Mouse (Mus musculus): ENCODE data around the gene Scn1b. TPM values are rescaled to one million over a fixed set of nuclear protein-coding genes. Genes with fewer than 3 reads are reported as not detected.
A peak's percentile ranks its signal among the peaks of the same experiment; 100 is the strongest.

Gene Scn1b
- total and polyA plus RNA-seq, 3 experiments: 0.30 TPM; not detected in 2

DNA sequence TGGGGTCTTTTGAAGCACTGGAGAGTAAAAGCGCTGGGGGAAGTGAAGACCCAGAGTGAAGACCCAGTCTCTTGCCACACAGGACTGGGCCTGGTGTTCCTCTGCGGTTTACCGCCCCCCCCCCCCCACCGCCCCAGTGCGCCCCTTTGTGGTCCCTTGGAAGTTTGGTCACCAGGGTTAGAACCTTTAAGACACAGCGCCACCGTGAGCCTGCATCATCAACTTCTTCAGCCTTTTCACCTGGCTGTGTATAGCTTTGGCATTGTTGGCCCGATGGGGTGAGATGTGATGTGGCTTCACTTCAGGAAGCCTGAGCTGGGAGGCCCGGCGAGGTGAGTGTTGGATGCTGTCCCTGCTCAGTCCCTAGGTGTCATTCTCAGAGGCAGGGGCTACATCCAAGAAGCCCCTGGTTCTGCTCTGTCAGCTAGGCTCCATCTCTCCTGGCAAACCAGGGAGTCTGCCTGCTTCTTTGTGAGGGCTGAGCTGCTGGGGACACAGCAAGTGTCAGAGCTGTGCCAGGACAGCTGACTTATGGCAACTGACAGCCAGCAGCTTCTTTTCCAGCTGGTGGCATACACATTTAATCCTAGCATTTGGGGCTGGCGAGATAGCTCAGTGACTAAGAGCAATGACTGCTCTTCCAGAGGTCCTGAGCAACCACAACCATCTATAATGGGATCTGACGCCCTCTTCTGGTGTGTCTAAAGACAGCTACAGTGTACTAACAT, 31.9 kb downstream of the Scn1b start:
- H3K4me2 ChIP-seq (ENCODE audit: insufficient read depth, low read depth, poor library complexity, severe bottlenecking): no peak overlapping the region
- H3K9me3 ChIP-seq (replicated peaks; ENCODE audit: low read length): peaks cover 6% of the 10 kb centered on the region
- no peak for DNase-seq (ENCODE audit: extremely low read depth)
- in situ Hi-C loops (cut with MboI; ENCODE audit: low pct_ligation_motif_present, low pct_unique_long_range_greater_than_20kb, low sequenced_read_pairs): loop anchor here (5.0 kb wide), 2 partner anchors 33 to 82 kb away; no protein-coding TSS in a partner anchor
- no peak overlapping the region for H3K9ac ChIP-seq (ENCODE audit: insufficient read depth, low read depth)
- H3K79me2 ChIP-seq (replicated peaks; ENCODE audit: control insufficient read depth, extremely low read depth, insufficient read depth, poor library complexity, severe bottlenecking): no peaks in the 10 kb centered on the region
- no peak overlapping the region for H3K4me3 ChIP-seq (replicated peaks in 1 of 3; ENCODE audit: low read depth in 2 of 3, low read length in 2 of 3, poor library complexity in 1 of 3)
- dilution Hi-C loops (cut with MboI; ENCODE audit: extremely low pct_ligation_motif_present, extremely low pct_unique_long_range_greater_than_20kb, low sequenced_read_pairs): no loop called here
- H3K36me3 ChIP-seq (replicated peaks in 1 of 2; ENCODE audit: control insufficient read depth in 1 of 2, insufficient read depth in 1 of 2, low read length in 1 of 2): peaks cover 0 to 17% of the 10 kb centered on the region in 2 experiments
- peaks cover 0 to 5% of the 10 kb centered on the region in 2 experiments; a peak in 2 of 4 replicates for H3K4me1 ChIP-seq (ENCODE audit: control insufficient read depth in 1 of 2, insufficient read depth in 2 of 2)
- TF ChIP-seq CTCF (conservative IDR thresholded peaks at IDR 0.05 in 1 of 2, IDR thresholded peaks at IDR 0.05 in 1 of 2; ENCODE audit: low read depth in 2 of 2, low read length in 2 of 2) (peak in 1 of 2 experiments; percentile 51; a peak in 2 of 4 replicates), ELF1 (IDR thresholded peaks at IDR 0.05; ENCODE audit: low read depth, low read length) (no peak)
- H3K27ac ChIP-seq (ENCODE audit: insufficient read depth, low read depth): no peak overlapping the region
- peaks cover 30% of the 10 kb centered on the region for H3K27me3 ChIP-seq (replicated peaks)

- H3K9me3 ChIP-seq (replicated peaks; ENCODE audit: low read length): peaks cover 3% of the 10 kb centered on the region
- dilution Hi-C loops (cut with MboI; ENCODE audit: extremely low pct_ligation_motif_present, extremely low pct_unique_long_range_greater_than_20kb, low sequenced_read_pairs): no loop called here
- no peak for DNase-seq (ENCODE audit: extremely low read depth)
- H3K4me3 ChIP-seq (replicated peaks in 1 of 3; ENCODE audit: low read depth in 2 of 3, low read length in 2 of 3, poor library complexity in 1 of 3): no peak overlapping the region
- H3K27ac ChIP-seq (ENCODE audit: insufficient read depth, low read depth): no peak overlapping the region
- no peak overlapping the region for H3K9ac ChIP-seq (ENCODE audit: insufficient read depth, low read depth)
- H3K4me2 ChIP-seq (ENCODE audit: insufficient read depth, low read depth, poor library complexity, severe bottlenecking): no peak overlapping the region
- H3K79me2 ChIP-seq (replicated peaks; ENCODE audit: control insufficient read depth, extremely low read depth, insufficient read depth, poor library complexity, severe bottlenecking): no peaks in the 10 kb centered on the region
- TF ChIP-seq ETS1 (conservative IDR thresholded peaks at IDR 0.05; ENCODE audit: low read depth, low read length): no peak
- peaks cover 0 to 9% of the 10 kb centered on the region in 2 experiments; a peak in 1 of 4 replicates for H3K4me1 ChIP-seq (ENCODE audit: control insufficient read depth in 1 of 2, insufficient read depth in 2 of 2)
- in situ Hi-C loops (cut with MboI; ENCODE audit: low pct_ligation_motif_present, low pct_unique_long_range_greater_than_20kb, low sequenced_read_pairs): no loop called here
- no peaks in the 10 kb centered on the region for H3K36me3 ChIP-seq (replicated peaks in 1 of 2; ENCODE audit: control insufficient read depth in 1 of 2, insufficient read depth in 1 of 2, low read length in 1 of 2)
- peaks cover 23% of the 10 kb centered on the region for H3K27me3 ChIP-seq (replicated peaks)
Observed at GRCm38 (mm10) chr7:31089721-31090120, 37.1 kb downstream of the Scn1b start.

- H3K79me2 ChIP-seq (replicated peaks; ENCODE audit: control insufficient read depth, extremely low read depth, insufficient read depth, poor library complexity, severe bottlenecking): no peaks in the 10 kb centered on the region
- H3K9ac ChIP-seq (ENCODE audit: insufficient read depth, low read depth): no peak overlapping the region
- H3K36me3 ChIP-seq (replicated peaks in 1 of 2; ENCODE audit: control insufficient read depth in 1 of 2, insufficient read depth in 1 of 2, low read length in 1 of 2): no peaks in the 10 kb centered on the region
- no peak overlapping the region for H3K27ac ChIP-seq (ENCODE audit: insufficient read depth, low read depth)
- no peak overlapping the region for H3K4me3 ChIP-seq (replicated peaks in 1 of 3; ENCODE audit: low read depth in 2 of 3, low read length in 2 of 3, poor library complexity in 1 of 3)
- H3K4me1 ChIP-seq (ENCODE audit: control insufficient read depth in 1 of 2, insufficient read depth in 2 of 2): peaks cover 0 to 10% of the 10 kb centered on the region in 2 experiments; a peak in 2 of 4 replicates
- H3K4me2 ChIP-seq (ENCODE audit: insufficient read depth, low read depth, poor library complexity, severe bottlenecking): no peak overlapping the region
- in situ Hi-C loops (cut with MboI; ENCODE audit: low pct_ligation_motif_present, low pct_unique_long_range_greater_than_20kb, low sequenced_read_pairs) (no loop called here), dilution Hi-C loops (cut with MboI; ENCODE audit: extremely low pct_ligation_motif_present, extremely low pct_unique_long_range_greater_than_20kb, low sequenced_read_pairs) (no loop called here)
- TF ChIP-seq MYC (IDR thresholded peaks at IDR 0.05; ENCODE audit: low read depth, low read length) (no peak), EP300 (IDR thresholded peaks at IDR 0.05; ENCODE audit: low read length) (no peak), E2F4 (IDR thresholded peaks at IDR 0.05; ENCODE audit: insufficient replicate concordance, low read depth, low read length) (no peak), ZMIZ1 (IDR thresholded peaks at IDR 0.05; ENCODE audit: low read depth, low read length) (no peak), CHD1 (IDR thresholded peaks at IDR 0.05; ENCODE audit: low read depth, low read length) (no peak), TCF12 (IDR thresholded peaks at IDR 0.05; ENCODE audit: low read depth, low read length) (no peak), CTCF (conservative IDR thresholded peaks at IDR 0.05 in 1 of 2, IDR thresholded peaks at IDR 0.05 in 1 of 2; ENCODE audit: low read depth in 2 of 2, low read length in 2 of 2) (no peak), USF1 (IDR thresholded peaks at IDR 0.05; ENCODE audit: low read depth, low read length) (no peak), SIN3A (IDR thresholded peaks at IDR 0.05; ENCODE audit: low read length) (no peak), RAD21 (IDR thresholded peaks at IDR 0.05; ENCODE audit: low read depth, low read length) (no peak), GABPA (IDR thresholded peaks at IDR 0.05; ENCODE audit: insufficient replicate concordance, low read depth, low read length) (no peak), SMC3 (IDR thresholded peaks at IDR 0.05; ENCODE audit: low read depth, low read length) (no peak), ZNF384 (IDR thresholded peaks at IDR 0.05; ENCODE audit: low read depth, low read length) (no peak), KAT2A (IDR thresholded peaks at IDR 0.05; ENCODE audit: insufficient replicate concordance, low read length) (no peak), NELFE (IDR thresholded peaks at IDR 0.05; ENCODE audit: low read depth, low read length) (no peak), MXI1 (IDR thresholded peaks at IDR 0.05; ENCODE audit: low read depth, low read length) (no peak)
- H3K27me3 ChIP-seq (replicated peaks): peaks cover 11% of the 10 kb centered on the region
- peaks cover 3% of the 10 kb centered on the region for H3K9me3 ChIP-seq (replicated peaks; ENCODE audit: low read length)
- no peak for DNase-seq (ENCODE audit: extremely low read depth)
Observed at GRCm38 (mm10) chr7:31088206-31088605, 38.6 kb downstream of the Scn1b start.
